Mouse (Mus musculus): ENCODE measurements around the gene Snx11.

- TF ChIP-seq EP300 (IDR thresholded peaks at IDR 0.05; ENCODE audit: low read depth) (no peak), CTCF (IDR thresholded peaks at IDR 0.05; ENCODE audit: low read depth) (no peak)
Observed at GRCm38 (mm10) chr11:96814443-96814842, 37.1 kb upstream of the Snx11 start.
